Mouse (Mus musculus): ENCODE measurements around the gene Cd209d.
"Not testable (repeated sequence)": the region's sequence is repeated elsewhere in the genome, so short reads cannot be mapped to it uniquely, and the experiment has no call there.

The Cd209d gene

GRCm38 (mm10) chr8:3878455-3878854 lies at the start of gene Cd209d:
Cd209d (minus strand) TSS chr8:3878555.
- ATAC-seq (ENCODE audit: low TSS enrichment) = no peak

GRCm38 (mm10) chr8:3926744-3927143 lies 48.4 kb upstream of the Cd209d start, which contains the start of gene Cd209b:
Cd209b (minus strand) TSS chr8:3926844.
- no peak for ATAC-seq (ENCODE audit: low TSS enrichment)

DNA sequence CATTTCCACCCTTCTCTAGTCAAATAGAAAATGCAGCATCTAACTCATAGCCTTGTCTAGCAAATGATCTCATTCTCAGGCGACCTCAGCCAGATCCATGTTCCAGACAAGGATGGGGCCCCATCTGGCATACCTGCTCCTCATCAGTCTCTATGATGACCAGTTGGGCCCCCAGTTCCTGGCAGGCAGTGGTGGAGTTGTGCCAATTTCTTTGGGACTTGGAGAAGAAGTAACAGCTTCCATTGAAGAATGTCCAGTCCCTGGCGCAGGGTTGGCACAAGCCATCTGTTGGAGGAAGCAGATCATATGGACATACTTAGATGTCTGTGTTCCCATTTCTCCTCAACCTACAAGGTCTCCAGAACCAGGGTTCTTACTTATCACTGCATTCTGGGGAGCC lies 2.2 kb downstream of the Cd209d start:
- no peak for ATAC-seq (ENCODE audit: low TSS enrichment)

DNA sequence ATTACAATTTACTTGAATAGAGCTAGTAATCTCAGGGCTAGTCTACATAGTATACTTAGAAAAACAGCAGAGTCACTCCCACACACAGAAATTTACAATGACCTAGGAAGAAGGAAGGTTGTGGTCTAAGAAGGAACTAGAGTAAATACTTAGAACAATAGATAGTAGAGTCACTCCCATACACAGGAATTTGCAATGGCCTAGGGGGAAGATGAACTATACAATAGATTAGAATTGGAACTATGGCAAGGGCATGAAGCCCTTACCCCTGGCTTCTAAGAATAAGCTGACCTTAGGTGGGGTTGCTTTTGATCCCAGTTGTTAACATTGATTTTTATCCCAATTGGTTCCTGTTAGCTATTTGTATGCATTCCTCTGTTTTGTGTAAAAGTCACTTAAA lies 15.6 kb downstream of the Cd209d start:
- not testable (repeated sequence) for ATAC-seq (ENCODE audit: low TSS enrichment)

DNA sequence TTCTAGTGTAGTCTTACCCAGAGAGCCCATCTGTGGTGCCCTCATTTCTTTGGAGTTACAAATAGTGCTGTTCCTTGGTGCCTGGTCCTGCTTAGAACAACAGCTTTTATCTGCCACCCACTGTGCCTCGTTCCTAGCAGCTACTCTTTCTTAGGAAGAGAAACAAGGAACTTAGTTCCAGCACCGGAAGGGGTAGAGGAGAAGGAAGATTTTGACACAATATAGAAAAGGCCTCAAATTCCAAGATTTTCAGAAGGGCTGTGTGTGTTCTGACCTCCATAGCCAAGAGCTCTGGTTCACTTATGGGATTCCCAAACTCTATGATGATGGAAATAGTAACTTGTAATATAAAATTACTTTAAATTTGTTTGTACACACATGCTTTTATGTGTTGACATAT lies 24.1 kb downstream of the Cd209d start, which contains the start of gene Cd209e:
Gene Cd209e, minus strand, starts transcription at position 101 of the 400 bp plus-strand sequence.
- no peak for ATAC-seq (ENCODE audit: low TSS enrichment)

All from frontal cortex, adult (tissue).